Mouse (Mus musculus): Measurements from ENCODE around the gene Mael. TPM values are rescaled to one million over a fixed set of nuclear protein-coding genes. Genes with fewer than 3 reads are reported as not detected.

The Mael gene
- polyA plus RNA-seq, 1 experiment from 2014 or later, result not detected

GRCm38 (mm10) chr1:166165159-166165558 is 73.4 kb downstream of the Mael start:
- Histone ChIP-seq H3K4me3 (ENCODE audit: low read depth, low read length) (no peak overlapping the region), H3K27ac (ENCODE audit: low read length) (no peak overlapping the region), H3K4me2 (ENCODE audit: low read depth, low read length) (no peak overlapping the region), H3K27me3 (ENCODE audit: control insufficient read depth, insufficient read depth, low read depth, low read length) (peaks cover 3% of the 10 kb centered on the region; the same call in 1 of the 2 replicates), H3K36me3 (ENCODE audit: control insufficient read depth, insufficient read depth) (no peaks in the 10 kb centered on the region), H3K9me3 (replicated peaks; ENCODE audit: control insufficient read depth, low read length) (no peaks in the 10 kb centered on the region), H3K9ac (ENCODE audit: low read depth, low read length) (no peak overlapping the region), H3K4me1 (ENCODE audit: control insufficient read depth, low read depth, low read length) (no peaks in the 10 kb centered on the region)
- no peak for ATAC-seq (ENCODE audit: low read depth)
- 74% methylated on average over 9 of the region's 9 CpGs for WGBS (ENCODE audit: insufficient replicate concordance)

- Histone ChIP-seq H3K27me3 (ENCODE audit: control insufficient read depth, insufficient read depth, low read depth, low read length) (peaks cover 7% of the 10 kb centered on the region), H3K9me3 (replicated peaks; ENCODE audit: control insufficient read depth, low read length) (no peaks in the 10 kb centered on the region), H3K4me3 (ENCODE audit: low read depth, low read length) (no peak overlapping the region), H3K9ac (ENCODE audit: low read depth, low read length) (no peak overlapping the region), H3K4me1 (ENCODE audit: control insufficient read depth, low read depth, low read length) (no peaks in the 10 kb centered on the region), H3K36me3 (ENCODE audit: control insufficient read depth, insufficient read depth) (no peaks in the 10 kb centered on the region), H3K27ac (ENCODE audit: low read length) (no peak overlapping the region), H3K4me2 (ENCODE audit: low read depth, low read length) (no peak overlapping the region)
- WGBS (ENCODE audit: insufficient replicate concordance), result 75% methylated on average over 14 of the region's 14 CpGs
- no peak for ATAC-seq (ENCODE audit: low read depth)
These were observed 74.0 kb downstream of the Mael start for GRCm38 (mm10) chr1:166164580-166164979.

- Histone ChIP-seq H3K4me3 (ENCODE audit: low read depth, low read length) (no peak overlapping the region), H3K27me3 (ENCODE audit: control insufficient read depth, insufficient read depth, low read depth, low read length) (peaks cover 10% of the 10 kb centered on the region), H3K9me3 (replicated peaks; ENCODE audit: control insufficient read depth, low read length) (no peaks in the 10 kb centered on the region), H3K4me1 (ENCODE audit: control insufficient read depth, low read depth, low read length) (no peaks in the 10 kb centered on the region), H3K27ac (ENCODE audit: low read length) (no peak overlapping the region), H3K4me2 (ENCODE audit: low read depth, low read length) (no peak overlapping the region), H3K9ac (ENCODE audit: low read depth, low read length) (no peak overlapping the region), H3K36me3 (ENCODE audit: control insufficient read depth, insufficient read depth) (no peaks in the 10 kb centered on the region)
- WGBS (ENCODE audit: insufficient replicate concordance), result 13% methylated on average over 24 of the region's 24 CpGs
- no peak for ATAC-seq (ENCODE audit: low read depth)
These were observed 77.7 kb downstream of the Mael start for GRCm38 (mm10) chr1:166160569-166161445.

- H3K27me3 ChIP-seq (ENCODE audit: control insufficient read depth, insufficient read depth, low read depth, low read length), result peaks cover 16% of the 10 kb centered on the region
- ATAC-seq (ENCODE audit: low read depth), result no peak
- WGBS (ENCODE audit: insufficient replicate concordance), result 51% methylated on average over 5 of the region's 5 CpGs
- no peaks in the 10 kb centered on the region for H3K9me3 ChIP-seq (replicated peaks; ENCODE audit: control insufficient read depth, low read length)
- no peak overlapping the region for H3K9ac ChIP-seq (ENCODE audit: low read depth, low read length)
- H3K27ac ChIP-seq (ENCODE audit: low read length), result no peak overlapping the region
- H3K4me1 ChIP-seq (ENCODE audit: control insufficient read depth, low read depth, low read length), result no peaks in the 10 kb centered on the region
- no peak overlapping the region for H3K4me2 ChIP-seq (ENCODE audit: low read depth, low read length)
- H3K36me3 ChIP-seq (ENCODE audit: control insufficient read depth, insufficient read depth), result no peaks in the 10 kb centered on the region
- H3K4me3 ChIP-seq (ENCODE audit: low read depth, low read length), result no peak overlapping the region
These were observed 78.4 kb downstream of the Mael start for GRCm38 (mm10) chr1:166160111-166160510.

- 40% methylated on average over 9 of the region's 9 CpGs for WGBS (ENCODE audit: insufficient replicate concordance)
- ATAC-seq (ENCODE audit: low read depth), result no peak
- no peak overlapping the region for H3K27ac ChIP-seq (ENCODE audit: low read length)
These were observed 79.9 kb downstream of the Mael start for GRCm38 (mm10) chr1:166158664-166159063.

GRCm38 (mm10) chr1:166157712-166158111 is 80.8 kb downstream of the Mael start:
- no peaks in the 10 kb centered on the region for H3K9me3 ChIP-seq (replicated peaks; ENCODE audit: control insufficient read depth, low read length)
- H3K9ac ChIP-seq (ENCODE audit: low read depth, low read length), result no peak overlapping the region
- no peak overlapping the region for H3K27ac ChIP-seq (ENCODE audit: low read length)
- H3K4me3 ChIP-seq (ENCODE audit: low read depth, low read length), result no peak overlapping the region
- H3K4me1 ChIP-seq (ENCODE audit: control insufficient read depth, low read depth, low read length), result peaks cover 2% of the 10 kb centered on the region; the same call in 1 of the 2 replicates
- H3K36me3 ChIP-seq (ENCODE audit: control insufficient read depth, insufficient read depth), result no peaks in the 10 kb centered on the region
- 61% methylated on average over 12 of the region's 12 CpGs for WGBS (ENCODE audit: insufficient replicate concordance)
- ATAC-seq (ENCODE audit: low read depth), result no peak
- peaks cover 25% of the 10 kb centered on the region for H3K27me3 ChIP-seq (ENCODE audit: control insufficient read depth, insufficient read depth, low read depth, low read length)
- no peak overlapping the region for H3K4me2 ChIP-seq (ENCODE audit: low read depth, low read length)

More at GRCm38 (mm10) chr1:166158664-166159063, 79.9 kb downstream of the Mael start:
- Histone ChIP-seq H3K9me3 (replicated peaks; ENCODE audit: control insufficient read depth, low read length) (no peaks in the 10 kb centered on the region), H3K4me2 (ENCODE audit: low read depth, low read length) (no peak overlapping the region), H3K36me3 (ENCODE audit: control insufficient read depth, insufficient read depth) (no peaks in the 10 kb centered on the region), H3K4me1 (ENCODE audit: control insufficient read depth, low read depth, low read length) (peaks cover 2% of the 10 kb centered on the region; the same call in 1 of the 2 replicates), H3K27me3 (ENCODE audit: control insufficient read depth, insufficient read depth, low read depth, low read length) (peaks cover 25% of the 10 kb centered on the region), H3K4me3 (ENCODE audit: low read depth, low read length) (no peak overlapping the region), H3K9ac (ENCODE audit: low read depth, low read length) (no peak overlapping the region)

GRCm38 (mm10) chr1:166155113-166155494 is 83.4 kb downstream of the Mael start:
- Histone ChIP-seq H3K27me3 (ENCODE audit: control insufficient read depth, insufficient read depth, low read depth, low read length) (peaks cover 22% of the 10 kb centered on the region), H3K27ac (ENCODE audit: low read length) (no peak overlapping the region), H3K36me3 (ENCODE audit: control insufficient read depth, insufficient read depth) (no peaks in the 10 kb centered on the region), H3K4me3 (ENCODE audit: low read depth, low read length) (no peak overlapping the region), H3K9me3 (replicated peaks; ENCODE audit: control insufficient read depth, low read length) (no peaks in the 10 kb centered on the region), H3K4me1 (ENCODE audit: control insufficient read depth, low read depth, low read length) (peaks cover 2% of the 10 kb centered on the region; the same call in 1 of the 2 replicates), H3K4me2 (ENCODE audit: low read depth, low read length) (no peak overlapping the region), H3K9ac (ENCODE audit: low read depth, low read length) (no peak overlapping the region)
- 31% methylated on average over 10 of the region's 10 CpGs for WGBS (ENCODE audit: insufficient replicate concordance)
- no peak for ATAC-seq (ENCODE audit: low read depth)

GRCm38 (mm10) chr1:166154162-166155112 is 84.1 kb downstream of the Mael start:
- H3K9me3 ChIP-seq (replicated peaks; ENCODE audit: control insufficient read depth, low read length), result no peaks in the 10 kb centered on the region
- 0 out of 2 replicates have a peak overlapping the region, but pooled peaks have one; percentile 6 for H3K4me3 ChIP-seq (ENCODE audit: low read depth, low read length)
- 0 out of 2 replicates have a peak, but pooled peaks have one; percentile 37 for ATAC-seq (ENCODE audit: low read depth)
- H3K4me2 ChIP-seq (ENCODE audit: low read depth, low read length), result peak overlapping the region; percentile 44
- H3K9ac ChIP-seq (ENCODE audit: low read depth, low read length), result no peak overlapping the region
- H3K4me1 ChIP-seq (ENCODE audit: control insufficient read depth, low read depth, low read length), result peaks cover 2% of the 10 kb centered on the region; the same call in 1 of the 2 replicates
- peaks cover 16% of the 10 kb centered on the region for H3K27me3 ChIP-seq (ENCODE audit: control insufficient read depth, insufficient read depth, low read depth, low read length)
- no peak overlapping the region for H3K27ac ChIP-seq (ENCODE audit: low read length)
- WGBS (ENCODE audit: insufficient replicate concordance), result 6% methylated on average over 29 of the region's 29 CpGs
- no peaks in the 10 kb centered on the region for H3K36me3 ChIP-seq (ENCODE audit: control insufficient read depth, insufficient read depth)
